Mouse (Mus musculus): ENCODE measurements around the gene Dmac2.

GRCm38 (mm10) chr7:25666381-25666780 lies 47.2 kb downstream of the Dmac2 start:
- TF ChIP-seq GATA1 (IDR thresholded peaks at IDR 0.05; ENCODE audit: borderline replicate concordance, low read length) (no peak), FLI1 (IDR thresholded peaks at IDR 0.05; ENCODE audit: low read length) (no peak)

All from megakaryocyte, embryonic 14.5 days (primary cell).